Mouse (Mus musculus) kidney, embryonic 15.5 days (tissue): Measurements from ENCODE around the gene Ccdc121. TPM values are rescaled to one million over a fixed set of nuclear protein-coding genes. Genes with fewer than 3 reads are reported as not detected.

Experiments
- ATAC-seq: fragments of 200-750 bp; cut with Nextera tagmentation; replicated peaks from 2 replicates; pipeline ENCODE4 v1.8.0; 2017; ENCODE audit warnings: moderate TSS enrichment; ENCODE audit not compliant: low FRiP score
- H3K27ac ChIP-seq: fragments of 300-500 bp; sonication (generic); 2 replicates; pipeline ENCODE4 v1.5.1; 2015; ENCODE audit warnings: mild to moderate bottlenecking, inconsistent platforms
- H3K27me3 ChIP-seq: fragments of 300-500 bp; sonication (generic); 2 replicates; pipeline ENCODE4 v1.6.1; 2015; ENCODE audit warnings: inconsistent platforms
- H3K36me3 ChIP-seq: fragments of 300-500 bp; sonication (generic); 2 replicates; pipeline ENCODE4 v1.6.1; 2015; ENCODE audit warnings: inconsistent platforms
- H3K4me1 ChIP-seq: fragments of 300-500 bp; sonication (generic); 2 replicates; pipeline ENCODE4 v1.6.1; 2015; ENCODE audit warnings: inconsistent platforms
- H3K4me2 ChIP-seq: fragments of 300-500 bp; sonication (generic); 2 replicates; pipeline ENCODE4 v1.6.1; 2015; ENCODE audit warnings: moderate library complexity, mild to moderate bottlenecking, inconsistent platforms
- H3K4me3 ChIP-seq: fragments of 300-500 bp; sonication (generic); replicated peaks from 2 replicates; pipeline ENCODE4 v1.5.1; 2015; ENCODE audit warnings: mild to moderate bottlenecking, inconsistent platforms
- H3K9ac ChIP-seq: fragments of 300-500 bp; sonication (generic); 2 replicates; pipeline ENCODE4 v1.6.1; 2015; ENCODE audit warnings: mild to moderate bottlenecking, inconsistent platforms
- H3K9me3 ChIP-seq: fragments of 300-500 bp; sonication (generic); replicated peaks from 2 replicates; pipeline ENCODE4 v1.6.1; 2016; ENCODE audit warnings: inconsistent platforms
- WGBS: fragments of 180-500 bp; shearing (Covaris S2); methylation state at CpG from one replicate; pipeline ENCODE4 v1.1.7; 2015; ENCODE audit warnings: mixed read lengths; 5-methylcytosine and 5-hydroxymethylcytosine counted together
- polyA plus RNA-seq: library from polyadenylated mRNA; unstranded; fragments of >200 nt; fragmentation: Nextera tagmentation; extraction: Ambion mirVana; gene quantifications from 2 replicates; pipeline ENCODE4 v1.2.1, GENCODE M21; 2015

The Ccdc121 gene
- polyA plus RNA-seq, 1 experiment from 2014 or later, result 0.08 TPM

DNA sequence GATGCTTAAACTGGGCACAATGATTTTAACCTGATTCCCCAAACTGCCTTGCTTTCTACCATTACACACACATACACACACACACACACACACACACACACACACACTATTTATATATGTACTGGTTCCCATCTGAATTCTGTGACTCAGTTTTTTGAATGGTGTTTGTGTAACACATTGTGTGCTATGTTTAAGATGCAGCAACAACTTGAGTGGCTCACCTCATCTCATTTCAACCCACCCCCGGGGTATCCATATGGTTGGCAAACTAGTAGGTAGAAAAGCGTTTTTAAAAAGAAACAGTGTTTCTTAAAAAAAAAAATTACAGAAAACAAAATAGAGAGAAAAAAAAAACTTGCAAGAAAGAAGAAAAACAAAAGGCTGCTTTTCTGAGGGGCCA, 51.0 kb downstream of the Ccdc121 start:
- Histone ChIP-seq H3K27me3 (no peaks in the 10 kb centered on the region), H3K9me3 (no peaks in the 10 kb centered on the region), H3K4me2 (no peak overlapping the region), H3K4me1 (0 out of 2 replicates have a peak, but pooled peaks cover 11% of the 10 kb centered on the region), H3K9ac (no peak overlapping the region), H3K27ac (no peak overlapping the region), H3K4me3 (no peak overlapping the region), H3K36me3 (no peaks in the 10 kb centered on the region)
- ATAC-seq, result no peak
- 74% methylated on average over 2 of the region's 2 CpGs for WGBS

Other genes with a start within 250 kb of the Ccdc121 start
- 0.10 TPM in 1 of 2 replicates, not detected in the other for gene Cnih3, start 158.8 kb downstream of the Ccdc121 start, polyA plus RNA-seq
- gene Dnah14, start 65.1 kb upstream of the Ccdc121 start, polyA plus RNA-seq, result 1.4 and 2.0 TPM in 2 replicates